Mouse (Mus musculus): ENCODE measurements around the gene Polr1d.

Gene Polr1d

DNA sequence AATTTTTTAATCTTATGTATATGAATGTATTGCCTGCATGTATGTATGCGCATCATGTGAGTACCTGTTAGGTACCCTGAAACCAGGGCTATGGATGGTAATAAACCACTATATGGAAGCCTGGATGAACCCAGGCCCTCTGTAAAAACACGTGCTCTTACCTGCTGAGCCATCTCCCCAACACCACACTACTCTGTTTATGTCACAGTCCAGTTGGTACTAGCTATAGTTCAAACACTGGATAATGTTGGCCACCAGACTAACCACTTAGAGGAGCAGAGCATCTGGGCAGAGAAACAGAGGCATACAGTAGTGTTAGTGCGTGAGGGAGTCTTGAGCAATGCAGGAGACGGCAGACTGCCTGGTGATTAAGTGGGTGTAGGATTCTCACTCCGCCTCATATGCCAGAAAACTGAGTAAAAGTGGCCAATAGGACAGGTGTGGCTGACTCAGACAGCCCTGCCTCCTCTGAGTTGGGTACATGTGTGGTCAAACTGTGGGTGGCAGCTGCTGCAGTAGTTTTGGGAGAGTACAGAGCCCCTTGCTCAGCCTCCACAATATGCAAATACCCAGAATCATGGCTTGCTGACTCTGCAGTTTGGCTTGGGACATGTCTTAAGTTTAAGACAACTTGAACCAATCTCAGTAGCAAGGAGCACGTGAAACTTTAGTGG is 21.1 kb upstream of the Polr1d start:
- in situ Hi-C loops (cut with MboI): no loop called here

DNA sequence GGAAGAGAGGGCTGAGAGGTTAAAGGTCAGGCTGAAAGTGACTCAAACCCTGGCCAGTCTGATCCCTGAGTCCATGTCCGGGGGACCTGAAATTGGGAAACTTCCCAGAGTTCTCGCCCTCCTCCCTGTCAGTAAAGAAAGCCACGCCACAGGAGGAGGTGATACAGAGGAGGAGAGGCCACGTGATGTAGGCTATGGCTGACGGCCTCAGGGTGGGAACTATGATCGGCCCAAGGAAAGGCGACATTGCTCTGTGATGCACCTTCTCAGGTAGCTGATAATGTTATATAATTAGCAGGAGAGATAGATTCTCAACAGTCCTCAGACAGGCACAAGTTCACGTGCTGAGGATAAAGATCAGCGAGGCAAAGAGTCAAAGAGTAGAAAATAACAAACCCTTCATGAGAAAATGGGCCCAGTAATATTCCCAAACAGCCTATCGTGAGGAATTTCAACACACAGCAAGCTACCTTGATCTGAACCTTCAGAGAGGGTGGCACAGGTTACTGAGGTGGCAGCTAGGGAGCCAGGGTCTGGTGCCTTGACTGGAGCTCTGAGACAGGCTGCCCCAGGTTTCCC is 20.0 kb upstream of the Polr1d start:
- in situ Hi-C loops (cut with MboI): no loop called here

DNA sequence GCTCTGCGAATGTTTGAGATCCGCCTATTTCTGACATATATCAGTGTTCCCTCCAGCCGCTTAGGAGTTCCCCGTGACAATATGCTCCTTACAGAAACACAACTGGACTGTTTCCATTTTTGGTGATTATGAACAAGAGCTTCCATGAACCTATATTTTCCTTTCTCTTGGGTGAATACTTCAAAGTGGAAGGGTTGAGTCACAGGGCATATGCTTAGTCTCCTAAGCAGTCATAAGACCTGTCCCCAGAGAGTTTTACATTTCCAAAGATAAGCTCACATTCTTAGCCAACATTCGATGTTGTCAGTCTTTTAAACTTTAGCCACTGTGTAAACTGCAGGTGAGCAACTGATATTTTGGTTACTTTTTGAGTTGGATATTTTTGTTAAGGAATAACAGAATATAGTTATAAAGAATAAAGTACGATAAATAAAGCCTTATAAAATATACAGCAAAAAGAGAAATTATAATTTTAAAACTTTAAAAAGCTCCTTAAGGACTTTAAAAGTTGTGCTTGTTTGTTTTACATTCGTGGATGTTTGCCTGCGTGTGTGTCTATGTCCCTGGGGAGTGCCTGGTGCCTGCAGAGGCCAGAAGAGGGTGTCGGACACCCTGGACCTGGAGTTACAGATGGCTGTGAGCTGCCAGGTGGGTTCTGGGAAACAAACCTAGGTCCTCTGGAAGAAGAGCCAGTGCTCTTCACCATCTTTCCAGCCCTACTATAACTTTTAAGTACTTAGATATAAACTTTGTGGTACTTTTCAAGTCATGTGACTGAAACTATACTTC is 19.0 kb upstream of the Polr1d start:
- in situ Hi-C loops (cut with MboI): no loop called here

DNA sequence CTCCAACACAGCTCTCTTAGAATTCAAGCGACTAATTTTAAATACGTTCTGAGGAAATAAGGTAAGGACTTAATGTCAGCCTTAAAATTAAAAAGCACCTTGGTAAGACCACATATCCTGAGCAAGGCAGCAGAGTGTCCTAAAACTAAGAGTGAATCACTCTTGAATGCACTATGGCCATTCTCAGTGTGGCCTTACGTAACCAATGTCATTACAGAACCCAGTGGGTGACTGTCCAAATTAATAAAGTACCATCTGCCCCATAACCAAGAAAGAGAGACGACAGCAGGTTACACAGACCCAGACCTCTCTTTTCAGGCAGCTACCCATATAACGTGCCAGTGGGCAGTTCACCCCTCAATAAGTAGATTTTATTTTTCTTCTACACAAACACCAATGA is 18.2 kb upstream of the Polr1d start:
- in situ Hi-C loops (cut with MboI): no loop called here

DNA sequence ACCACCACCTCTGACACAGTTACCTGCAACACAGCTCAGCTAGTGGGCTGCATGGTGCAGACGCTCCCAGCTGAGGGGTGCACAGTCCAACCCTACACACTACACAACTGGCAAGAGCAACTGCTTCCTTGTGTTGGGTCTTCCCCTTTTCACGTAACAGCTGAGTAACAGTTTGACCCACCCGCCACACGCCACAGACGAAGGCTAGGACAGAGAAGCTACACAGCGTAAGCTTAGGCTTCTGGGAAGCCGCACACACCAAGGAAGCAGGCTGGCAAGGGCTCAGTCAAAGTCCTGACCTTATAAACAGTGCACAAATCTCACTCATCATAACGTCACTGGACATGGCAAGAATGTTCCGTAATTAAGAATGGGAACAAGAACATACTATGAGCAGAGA is 17.5 kb upstream of the Polr1d start:
- in situ Hi-C loops (cut with MboI): no loop called here

DNA sequence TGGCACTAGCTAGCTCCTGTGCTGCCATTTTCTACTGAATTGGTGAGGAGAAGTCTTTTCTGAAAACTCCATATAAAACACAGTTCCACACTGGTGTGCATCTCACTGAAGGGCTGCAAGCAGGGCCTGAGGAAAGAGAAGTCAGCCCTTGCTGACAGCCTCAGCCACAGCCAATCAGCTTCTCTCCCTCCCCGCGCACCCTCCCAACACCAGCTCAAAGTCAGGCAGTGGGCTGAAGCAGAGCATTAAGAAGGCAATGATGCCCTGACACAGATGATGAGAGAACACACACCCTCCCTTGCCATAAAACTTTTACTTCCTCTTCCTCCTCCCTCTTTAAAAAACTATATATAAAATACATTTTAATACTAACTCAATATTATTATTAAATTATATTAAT is 16.8 kb upstream of the Polr1d start:
- in situ Hi-C loops (cut with MboI): no loop called here

DNA sequence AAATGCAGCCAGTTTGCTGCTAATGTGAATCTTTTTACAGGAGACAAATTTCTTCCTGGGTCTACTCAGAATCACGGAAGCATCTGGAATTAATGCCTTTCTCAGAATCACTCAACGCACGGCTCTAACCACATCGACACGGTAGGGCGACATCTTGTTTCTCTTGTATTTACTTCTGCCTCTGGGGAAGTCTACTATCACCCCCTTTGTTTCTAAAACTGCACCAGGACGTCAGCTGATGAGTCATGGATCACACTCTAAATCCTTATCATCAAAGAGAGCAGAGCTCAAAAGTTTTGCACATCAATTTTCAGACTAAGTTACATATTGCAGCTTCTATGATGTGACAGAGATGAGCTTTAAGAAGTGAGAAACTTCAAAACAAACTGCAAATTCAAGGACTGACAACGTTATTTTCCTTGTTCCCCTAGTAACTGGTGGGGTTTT is 13.6 kb upstream of the Polr1d start:
- in situ Hi-C loops (cut with MboI): no loop called here

DNA sequence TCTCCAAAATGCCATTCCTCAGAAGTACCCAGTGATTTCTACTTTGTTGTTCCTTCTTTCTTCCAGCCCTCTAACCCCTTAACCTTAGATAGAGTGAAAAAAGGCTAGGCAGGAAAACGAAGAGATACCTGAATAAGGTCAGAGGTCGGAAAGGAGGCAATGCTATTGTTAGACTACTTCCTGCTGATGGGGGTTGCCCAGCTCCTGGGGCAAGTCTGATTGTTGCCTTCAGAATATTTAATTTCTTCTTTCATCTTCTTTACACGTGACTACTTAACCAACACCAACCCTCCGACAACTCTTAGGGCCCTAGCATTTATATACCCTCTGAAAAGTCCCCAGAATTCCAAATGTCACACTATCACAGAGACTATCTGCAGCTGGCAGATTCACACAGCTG is 10.7 kb upstream of the Polr1d start:
- in situ Hi-C loops (cut with MboI): no loop called here

DNA sequence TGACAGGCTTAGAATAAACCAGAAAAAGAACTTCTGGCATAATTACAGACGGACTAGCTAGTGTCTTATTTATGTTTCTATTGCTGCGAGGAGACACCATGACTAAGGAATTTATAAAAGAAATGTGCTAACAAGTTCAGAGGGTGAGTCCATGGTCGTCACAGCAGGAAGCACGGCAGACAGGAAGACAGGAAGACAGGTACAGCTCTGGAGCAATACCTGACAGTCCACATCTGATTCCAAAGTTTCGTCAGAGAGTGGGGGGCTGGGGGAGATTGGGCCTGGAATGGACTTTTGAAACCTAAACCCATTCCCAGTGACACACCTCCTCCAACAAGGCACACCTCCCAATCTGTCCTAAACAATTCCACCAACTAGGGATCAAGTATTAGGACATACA is 9.9 kb upstream of the Polr1d start:
- in situ Hi-C loops (cut with MboI): no loop called here

DNA sequence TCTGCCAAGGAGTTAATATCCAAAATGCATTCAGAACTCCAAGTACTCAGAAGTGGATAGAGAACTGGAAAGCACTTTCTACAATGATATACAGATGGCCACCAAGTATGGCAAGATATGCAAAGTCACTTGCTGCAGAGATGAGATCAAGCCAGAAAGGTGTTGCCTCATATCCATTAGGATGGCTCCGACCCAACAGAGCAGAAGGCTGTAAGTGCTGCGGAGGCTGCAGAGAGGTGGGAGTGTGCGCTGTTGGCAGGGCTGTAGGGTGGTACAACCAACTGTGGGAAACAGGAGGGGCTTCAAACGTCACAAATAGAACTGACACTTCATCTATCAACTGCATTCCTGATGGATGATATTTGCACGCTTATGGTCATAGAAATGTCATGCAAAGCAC is 8.0 kb upstream of the Polr1d start:
- in situ Hi-C loops (cut with MboI): no loop called here

DNA sequence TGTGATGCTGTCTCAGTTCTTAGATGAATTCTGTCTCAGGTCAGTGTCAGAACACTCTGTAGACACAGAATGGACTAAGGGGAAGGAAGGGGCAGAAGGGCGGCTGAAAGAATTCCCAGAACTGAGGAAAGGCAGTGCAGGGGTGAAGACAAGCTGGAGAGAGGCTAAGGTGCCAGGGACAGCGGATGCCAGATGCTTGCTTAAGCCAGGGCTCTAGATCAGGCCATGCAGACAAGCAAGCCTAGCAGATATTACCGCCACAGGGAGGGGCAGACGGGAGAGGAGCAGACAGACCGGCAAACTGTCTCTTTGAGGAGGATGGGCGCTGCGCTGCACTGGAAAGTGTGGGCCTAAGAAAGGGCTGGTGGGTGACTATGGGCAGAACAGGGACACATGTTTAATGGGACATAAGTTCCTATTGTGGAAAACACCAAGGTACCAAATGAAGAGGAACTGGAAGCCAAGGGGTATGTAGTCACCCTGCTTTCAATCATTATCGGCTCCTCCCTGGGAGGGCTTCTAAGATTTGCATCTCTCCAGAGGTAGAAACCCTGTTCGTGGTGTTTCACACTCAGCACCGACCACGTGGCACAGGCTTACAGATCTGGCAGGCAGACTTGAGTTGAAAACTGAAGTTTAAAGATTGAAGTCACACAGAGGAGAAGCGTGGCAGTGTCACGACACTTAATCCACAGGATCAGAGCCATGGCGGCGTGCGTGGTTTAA is 5.9 kb upstream of the Polr1d start:
- in situ Hi-C loops (cut with MboI): no loop called here

DNA sequence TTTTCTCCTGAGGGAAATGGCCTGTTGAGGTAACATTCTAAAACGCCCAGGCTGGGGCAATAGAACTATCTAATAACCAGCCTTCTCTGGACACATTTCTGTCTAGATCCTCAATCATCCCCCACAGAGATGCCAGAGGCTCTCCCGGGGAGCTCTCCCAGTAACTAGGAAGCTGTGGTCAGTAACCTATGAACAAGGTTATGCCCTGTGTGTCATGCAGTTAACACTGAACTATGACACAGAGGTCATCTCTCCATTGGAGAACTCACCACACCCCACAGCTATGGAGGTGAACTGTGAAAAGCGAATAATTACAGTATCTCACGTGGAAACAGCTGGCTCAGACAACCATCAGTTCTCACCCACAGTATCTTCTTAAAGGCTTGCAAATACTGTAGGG is 5.0 kb upstream of the Polr1d start:
- in situ Hi-C loops (cut with MboI): no loop called here

DNA sequence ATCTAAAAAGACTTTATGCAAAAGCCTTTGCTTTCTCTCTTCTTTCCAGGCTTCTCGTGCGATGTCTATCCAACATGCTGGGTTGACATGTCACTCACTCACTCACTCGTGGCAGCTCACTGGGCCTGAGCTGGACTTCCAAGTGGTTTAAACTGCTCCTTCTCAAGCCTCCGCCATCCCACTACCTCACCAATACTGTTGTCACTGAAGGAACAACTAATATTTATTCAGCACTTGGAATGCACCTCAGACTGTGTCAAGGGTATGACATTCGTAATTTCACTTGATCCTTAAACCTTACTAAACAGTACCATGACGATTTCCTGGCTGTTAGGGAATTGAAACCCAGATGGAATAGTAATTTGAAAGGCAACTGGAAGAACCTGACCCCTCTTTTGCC is 3.0 kb upstream of the Polr1d start:
- in situ Hi-C loops (cut with MboI): no loop called here

DNA sequence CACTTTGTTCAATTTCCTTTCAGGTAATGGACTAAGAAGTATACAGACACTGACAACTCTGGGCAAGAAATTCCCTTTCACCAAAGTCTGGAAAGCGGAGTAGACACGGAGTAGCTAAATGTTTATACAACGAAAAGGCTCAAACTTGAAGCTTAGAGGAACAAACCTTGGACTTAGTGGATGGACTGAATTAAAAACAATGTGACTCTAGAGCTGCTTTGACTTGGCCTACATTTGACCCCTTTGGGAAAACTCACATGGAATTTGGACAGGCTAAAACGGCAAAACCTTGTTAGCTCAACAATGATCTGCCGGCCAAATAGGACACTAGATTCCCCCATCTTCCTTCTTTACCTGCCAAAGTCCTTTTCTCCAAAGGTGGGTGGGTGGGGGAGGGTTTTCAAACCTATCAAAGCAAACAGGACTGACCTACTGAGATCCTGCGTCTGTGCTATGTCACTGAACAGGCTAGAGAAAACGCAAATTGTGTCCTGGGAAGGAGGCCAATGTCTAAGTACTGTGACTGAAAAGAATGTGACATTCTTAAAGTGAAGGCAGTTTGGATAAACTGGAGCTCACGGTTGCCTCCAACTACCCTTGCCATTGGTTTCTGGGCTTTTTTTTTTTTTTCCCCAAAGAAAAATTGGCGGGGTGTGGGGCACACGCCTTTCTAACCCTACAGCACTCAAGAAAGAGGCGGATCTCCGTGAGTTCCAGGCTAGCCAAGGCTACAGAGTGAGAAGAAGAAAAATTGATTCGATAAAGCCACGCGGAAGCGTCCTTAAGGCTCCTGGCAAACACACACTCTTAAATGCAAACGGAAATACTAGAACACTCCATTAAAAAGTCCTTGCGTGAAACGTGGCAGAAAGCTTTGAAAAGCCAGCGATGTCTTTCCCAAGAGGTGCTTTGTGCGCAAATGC is 1.5 kb upstream of the Polr1d start:
- in situ Hi-C loops (cut with MboI): no loop called here

DNA sequence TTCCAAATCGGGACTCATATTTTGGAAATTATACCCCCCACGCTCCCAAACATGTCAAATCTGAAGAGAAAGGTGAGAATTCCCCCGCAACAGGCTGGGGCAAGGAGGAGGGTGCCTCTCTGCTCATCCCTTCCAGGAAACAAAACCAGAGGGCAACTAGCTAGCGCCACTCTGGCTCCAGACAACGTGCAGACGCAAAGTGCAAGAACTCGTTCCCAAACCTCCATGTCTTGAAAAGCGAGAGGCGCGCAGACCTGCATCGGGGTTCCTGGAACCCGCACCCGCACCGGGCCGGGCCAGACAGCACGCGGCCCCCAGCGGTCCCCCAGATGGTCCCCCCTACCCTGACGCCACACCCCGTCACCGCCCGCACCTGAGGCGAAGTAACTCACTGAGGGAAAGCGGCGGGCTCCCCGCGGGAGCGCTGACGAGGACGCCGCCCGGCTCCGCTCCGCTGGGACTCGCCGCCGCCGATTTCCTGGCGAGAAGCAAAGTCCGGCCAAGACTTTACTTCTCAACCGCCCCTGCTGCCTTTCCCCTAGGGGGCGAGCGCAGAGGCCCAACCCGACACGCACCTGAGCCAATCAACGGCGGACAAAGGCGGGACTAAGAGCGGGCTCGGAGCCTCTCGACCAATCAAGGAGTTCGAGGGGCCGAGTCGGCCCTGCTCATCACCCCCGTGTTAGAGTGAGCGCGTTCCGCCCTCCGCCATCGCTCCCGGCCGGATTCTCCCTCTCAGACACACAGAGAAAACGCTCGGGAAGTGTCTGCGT is 638 bp upstream of the Polr1d start, which contains the start of gene Lnx2:
TSS of gene Lnx2 (minus strand) at position 561 of the 773 bp plus-strand sequence.
- in situ Hi-C loops (cut with MboI): no loop called here

DNA sequence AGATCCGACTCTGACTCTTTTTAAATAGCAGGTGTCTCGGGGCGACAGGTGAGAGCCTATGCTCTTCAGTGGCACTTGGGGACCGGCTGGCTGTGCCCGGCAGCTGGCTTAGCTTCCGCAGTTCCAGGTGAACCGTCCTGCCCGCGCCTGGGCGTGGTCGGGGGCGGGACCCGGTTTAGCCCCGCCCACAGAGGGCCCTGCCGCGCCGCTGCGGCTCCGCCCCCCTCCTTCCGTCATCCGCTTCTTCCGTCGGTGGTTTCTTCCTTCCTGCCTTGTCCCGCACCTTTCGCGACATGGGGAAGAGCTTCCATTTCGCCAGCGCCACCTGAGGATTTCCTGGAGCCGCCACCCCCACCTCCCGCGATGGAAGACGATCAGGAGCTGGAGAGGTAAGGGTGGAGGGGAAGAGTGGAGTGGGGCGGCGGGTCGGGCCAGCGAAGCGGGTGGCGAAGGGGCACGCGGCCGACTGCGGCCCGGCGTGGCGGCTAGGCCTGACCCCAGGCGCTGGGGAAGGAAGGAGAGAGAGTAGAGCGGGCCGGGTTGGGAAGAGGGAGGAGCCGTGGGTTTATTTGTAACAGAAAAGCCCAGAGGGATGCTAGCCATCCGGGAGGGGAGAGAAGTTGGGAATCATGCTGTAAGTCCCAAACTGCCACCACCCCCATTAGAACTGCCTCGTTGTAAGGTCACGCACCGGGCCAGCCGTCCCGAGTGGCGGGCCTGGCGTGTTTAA is 620 bp downstream of the Polr1d start:
- in situ Hi-C loops (cut with MboI): no loop called here

DNA sequence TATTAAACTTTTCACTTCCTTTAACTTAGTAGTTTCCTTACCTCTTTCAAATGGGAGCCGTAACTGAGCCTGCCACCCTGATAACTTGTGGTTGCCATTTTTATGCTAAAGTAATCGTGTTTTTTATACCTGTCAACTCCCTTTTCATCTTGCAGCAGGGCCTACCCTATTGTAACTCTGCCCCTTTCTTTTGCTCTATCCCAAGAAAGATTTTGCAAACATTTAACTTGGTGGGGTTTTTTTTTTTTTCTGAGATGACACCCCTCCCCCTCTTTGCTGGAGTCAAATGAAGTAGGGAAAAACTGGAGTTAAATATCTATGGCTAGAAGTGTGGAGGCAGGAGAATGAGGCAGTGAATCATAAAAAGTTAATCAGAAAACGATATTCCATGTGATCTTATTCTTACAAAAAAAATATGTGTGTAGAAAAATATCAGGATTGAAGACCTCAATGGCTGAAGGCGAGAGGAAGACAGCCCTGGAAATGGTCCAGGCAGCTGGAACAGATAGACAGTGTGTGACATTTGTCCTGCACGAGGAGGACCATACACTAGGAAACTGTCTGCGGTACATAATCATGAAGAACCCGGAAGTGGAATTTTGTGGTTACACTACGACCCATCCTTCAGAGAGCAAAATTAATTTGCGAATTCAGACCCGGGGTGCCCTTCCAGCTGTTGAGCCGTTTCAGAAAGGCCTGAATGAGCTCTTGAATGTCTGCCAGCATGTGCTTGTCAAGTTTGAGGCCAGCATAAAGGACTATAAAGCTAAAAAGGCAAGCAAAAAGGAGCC is 1.5 kb downstream of the Polr1d start:
- in situ Hi-C loops (cut with MboI): no loop called here

DNA sequence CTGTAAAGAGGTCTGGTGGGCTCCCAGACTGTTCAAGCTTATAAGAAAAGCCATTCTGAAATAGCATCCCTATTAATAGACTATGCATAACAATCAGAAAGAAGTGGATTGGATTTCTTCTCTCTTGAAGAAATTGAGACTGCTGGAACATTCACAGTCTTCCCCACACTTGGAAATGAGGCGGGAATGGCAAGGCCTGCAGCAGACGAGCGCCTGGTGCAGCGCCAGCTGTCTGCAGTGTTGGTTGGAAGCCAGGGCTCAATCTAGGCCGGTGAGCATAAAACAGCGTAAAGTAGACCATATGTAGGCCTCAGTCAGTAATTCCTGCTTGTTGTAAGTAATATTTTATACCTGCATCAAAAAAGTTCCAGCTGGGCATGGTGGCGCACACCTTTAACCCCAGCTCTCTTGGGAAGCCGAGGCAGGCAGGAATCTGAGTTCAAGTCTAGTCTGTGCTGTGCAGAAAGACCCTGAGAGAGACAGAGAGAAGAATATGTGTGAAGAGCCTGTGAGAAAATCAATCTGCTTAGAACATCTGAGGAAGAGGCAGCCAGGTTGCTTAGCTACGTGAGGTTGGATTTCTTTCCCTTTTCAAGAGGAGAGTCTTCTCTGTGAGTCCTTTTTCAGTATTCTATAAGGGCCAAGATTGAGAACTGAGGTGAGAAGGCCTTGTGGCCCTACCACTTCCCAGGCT is 8.5 kb downstream of the Polr1d start:
- in situ Hi-C loops (cut with MboI): no loop called here

All from mature B cell (primary cell).